Mouse (Mus musculus) kidney, embryonic 16.5 days (tissue): ENCODE measurements around the gene Iapp. TPM values are rescaled to one million over a fixed set of nuclear protein-coding genes. Genes with fewer than 3 reads are reported as not detected.

Experiments
- polyA plus RNA-seq: library from polyadenylated mRNA; unstranded; fragments of >200 nt; fragmentation: Nextera tagmentation; extraction: Ambion mirVana; gene quantifications from 2 replicates; pipeline ENCODE4 v1.2.1, GENCODE M21; 2015

Iapp gene
- polyA plus RNA-seq, 1 experiment from 2014 or later, result not detected

Other genes starting within 250 kb of the Iapp start
- gene Slco1a6, start 89.9 kb upstream of the Iapp start, polyA plus RNA-seq, result 6.9 and 7.0 TPM in 2 replicates
- 0.17 TPM in 1 of 2 replicates, not detected in the other for gene Slco1a5, start 24.6 kb downstream of the Iapp start, polyA plus RNA-seq
- gene Pyroxd1, start 47.2 kb downstream of the Iapp start, polyA plus RNA-seq, result 18.3 and 20.2 TPM in 2 replicates
- 25.9 and 26.3 TPM in 2 replicates for gene Recql, start 88.7 kb downstream of the Iapp start, polyA plus RNA-seq
- gene Golt1b, start 88.8 kb downstream of the Iapp start, polyA plus RNA-seq, result 101 TPM in 2 replicates
- 0.37 and 0.55 TPM in 2 replicates for gene Spx, start 115.0 kb downstream of the Iapp start, polyA plus RNA-seq
- 0.27 TPM in 2 replicates for gene Gys2, start 174.7 kb downstream of the Iapp start, polyA plus RNA-seq
- 945 and 1,022 TPM in 2 replicates for gene Ldhb, start 209.5 kb downstream of the Iapp start, polyA plus RNA-seq